Mouse (Mus musculus) liver, postnatal 0 days (tissue): ENCODE data around the gene BC048403.

Source experiments
- CTCF ChIP-seq: sonication (generic); IDR thresholded peaks from 2 replicates; pipeline ENCODE4 v1.5.1; 2016; ENCODE audit warnings: antibody characterized with exemption, low read depth
- EP300 ChIP-seq: IDR thresholded peaks from 2 replicates; pipeline ENCODE4 v1.6.1; 2016; ENCODE audit warnings: antibody characterized with exemption, low read depth, mild to moderate bottlenecking

- TF ChIP-seq CTCF (peak; percentile 75), EP300 (no peak)
Observed at GRCm38 (mm10) chr10:121770624-121771577, 31.2 kb downstream of the BC048403 start.
